Mouse (Mus musculus): Measurements from ENCODE around the gene Spem1. TPM values are rescaled to one million over a fixed set of nuclear protein-coding genes. Genes with fewer than 3 reads are reported as not detected.
"Not testable (repeated sequence)": the region's sequence is repeated elsewhere in the genome, so short reads cannot be mapped to it uniquely, and the experiment has no call there.

Gene Spem1
- polyA plus RNA-seq (2015; fragmentation: Nextera tagmentation; extraction: Ambion mirVana), result 0.37 and 0.52 TPM in 2 replicates

DNA sequence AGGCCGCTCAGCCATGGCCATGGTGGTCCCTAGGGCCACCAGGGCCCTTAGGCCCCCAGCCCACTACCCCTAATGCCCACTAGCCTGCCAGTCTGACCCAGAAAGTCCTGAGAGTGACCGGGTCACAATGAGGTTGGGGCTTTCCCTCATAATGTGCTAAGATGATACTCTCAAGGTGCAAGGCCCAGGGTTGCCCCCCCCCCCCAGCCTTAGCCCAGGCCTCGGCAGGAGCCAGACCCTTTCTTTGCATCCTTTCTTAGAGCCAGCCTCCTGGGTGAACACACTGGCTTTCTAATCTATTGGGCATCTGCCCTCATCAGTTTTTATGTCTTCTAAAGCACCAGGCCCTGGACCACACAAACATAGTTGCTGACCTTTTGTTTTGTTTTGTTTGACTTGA, at the start of gene Spem1:
Gene Spem1 (minus strand): TSS at position 101 of the 400 bp plus-strand sequence.
- Histone ChIP-seq H3K9ac (no peak within 1 kb of the TSS), H3K4me3 (no peak within 1 kb of the TSS), H3K4me2 (no peak within 1 kb of the TSS), H3K36me3 (ENCODE audit: poor library complexity, severe bottlenecking) (peaks cover 36% of the 10 kb centered on the region), H3K27me3 (no peaks in the 10 kb centered on the region), H3K9me3 (replicated peaks) (peaks cover 6% of the 10 kb centered on the region), H3K4me1 (no peaks in the 10 kb centered on the region), H3K27ac (no peak within 1 kb of the TSS)
- ATAC-seq, result no peak
- WGBS, result 87% methylated on average over 3 of the region's 3 CpGs

DNA sequence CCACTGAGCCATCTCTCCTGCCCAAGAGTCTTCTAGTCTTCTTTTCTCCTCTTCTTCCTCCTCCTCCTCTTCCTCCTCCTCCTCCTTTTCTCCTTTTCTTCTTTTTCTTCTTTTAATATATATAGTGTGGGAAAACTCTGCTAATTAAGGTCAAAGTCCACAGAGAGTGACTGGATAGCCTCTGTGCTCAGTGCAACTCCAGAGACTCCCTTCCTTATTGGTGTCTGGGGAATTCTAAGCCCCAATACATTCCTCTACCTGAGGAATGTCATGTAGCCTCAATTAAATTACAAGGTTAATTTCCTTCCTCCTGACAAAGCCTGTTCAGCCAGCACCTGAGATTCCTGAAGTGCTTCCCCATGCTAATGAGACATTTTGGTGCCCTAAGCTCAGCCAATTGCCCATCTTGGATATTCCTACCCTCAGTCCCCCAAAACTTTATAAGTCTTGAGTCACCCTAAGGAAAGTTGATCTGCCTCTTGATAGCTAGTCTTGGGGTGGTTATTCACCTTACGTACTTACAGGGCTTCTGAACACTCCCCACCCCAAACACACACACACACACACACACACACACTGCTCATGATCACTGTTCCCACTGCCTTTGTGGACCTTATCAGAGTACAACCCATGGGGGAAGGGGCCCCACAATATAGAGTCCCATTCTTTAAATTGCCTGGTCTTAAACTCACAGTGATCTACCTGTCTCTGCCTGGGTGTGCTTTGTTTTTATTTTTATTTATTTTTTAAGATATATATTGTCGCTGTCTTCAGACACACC, 48.5 kb upstream of the Spem1 start:
- 95% methylated on average over 2 of the region's 2 CpGs for WGBS
- Histone ChIP-seq H3K9me3 (replicated peaks) (no peaks in the 10 kb centered on the region), H3K4me2 (no peak overlapping the region), H3K9ac (no peak overlapping the region), H3K4me1 (no peaks in the 10 kb centered on the region), H3K4me3 (no peak overlapping the region), H3K27me3 (no peaks in the 10 kb centered on the region), H3K27ac (no peak overlapping the region), H3K36me3 (ENCODE audit: poor library complexity, severe bottlenecking) (no peaks in the 10 kb centered on the region)
- no peak for ATAC-seq

DNA sequence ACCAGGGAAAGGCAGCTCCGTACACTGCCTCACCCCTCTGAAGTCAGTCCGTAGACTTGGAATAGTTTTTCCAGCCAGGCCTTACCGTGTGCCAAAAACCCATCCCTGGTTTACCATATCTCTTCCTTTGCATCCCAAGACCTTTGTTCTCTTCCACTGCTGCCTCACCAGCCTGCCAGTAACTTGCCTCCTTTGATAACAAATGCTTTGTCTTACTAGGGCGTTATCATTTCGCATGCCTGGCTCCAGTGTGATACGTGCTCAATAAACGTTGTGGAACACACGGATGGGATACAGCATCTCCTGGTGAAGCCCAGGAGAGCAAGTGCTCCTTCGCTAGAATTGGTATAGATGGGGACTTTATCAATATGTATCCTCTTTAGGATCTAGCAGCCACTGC, 45.4 kb upstream of the Spem1 start:
- H3K27me3 ChIP-seq, result no peaks in the 10 kb centered on the region
- no peak overlapping the region for H3K4me3 ChIP-seq
- H3K9me3 ChIP-seq (replicated peaks), result no peaks in the 10 kb centered on the region
- ATAC-seq, result no peak
- 71% methylated on average over 9 of the region's 9 CpGs for WGBS
- no peaks in the 10 kb centered on the region for H3K36me3 ChIP-seq (ENCODE audit: poor library complexity, severe bottlenecking)
- no peak overlapping the region for H3K4me2 ChIP-seq
- H3K4me1 ChIP-seq, result no peaks in the 10 kb centered on the region
- H3K27ac ChIP-seq, result no peak overlapping the region
- H3K9ac ChIP-seq, result no peak overlapping the region

DNA sequence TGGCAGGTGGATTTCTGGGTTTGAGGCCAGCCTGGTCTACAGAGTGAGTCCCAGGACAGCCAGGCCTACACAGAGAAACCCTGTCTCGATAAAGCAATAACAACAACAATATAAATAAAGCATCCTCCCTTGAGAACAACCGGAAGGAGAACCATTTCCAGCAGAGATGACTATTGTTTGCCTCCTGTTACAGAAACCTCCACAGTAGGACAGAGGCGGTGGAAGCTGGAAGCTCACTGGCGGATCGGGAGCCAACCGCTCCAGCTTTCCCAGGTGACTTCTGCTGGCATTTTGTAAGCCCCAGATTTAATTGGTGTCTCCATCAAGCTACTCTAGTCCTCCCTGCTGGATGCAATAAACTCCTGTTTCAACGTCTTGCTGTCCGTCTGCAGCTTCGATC, 43.6 kb upstream of the Spem1 start:
- ATAC-seq, result no peak
- H3K9me3 ChIP-seq (replicated peaks), result no peaks in the 10 kb centered on the region
- 84% methylated on average over 9 of the region's 9 CpGs for WGBS

DNA sequence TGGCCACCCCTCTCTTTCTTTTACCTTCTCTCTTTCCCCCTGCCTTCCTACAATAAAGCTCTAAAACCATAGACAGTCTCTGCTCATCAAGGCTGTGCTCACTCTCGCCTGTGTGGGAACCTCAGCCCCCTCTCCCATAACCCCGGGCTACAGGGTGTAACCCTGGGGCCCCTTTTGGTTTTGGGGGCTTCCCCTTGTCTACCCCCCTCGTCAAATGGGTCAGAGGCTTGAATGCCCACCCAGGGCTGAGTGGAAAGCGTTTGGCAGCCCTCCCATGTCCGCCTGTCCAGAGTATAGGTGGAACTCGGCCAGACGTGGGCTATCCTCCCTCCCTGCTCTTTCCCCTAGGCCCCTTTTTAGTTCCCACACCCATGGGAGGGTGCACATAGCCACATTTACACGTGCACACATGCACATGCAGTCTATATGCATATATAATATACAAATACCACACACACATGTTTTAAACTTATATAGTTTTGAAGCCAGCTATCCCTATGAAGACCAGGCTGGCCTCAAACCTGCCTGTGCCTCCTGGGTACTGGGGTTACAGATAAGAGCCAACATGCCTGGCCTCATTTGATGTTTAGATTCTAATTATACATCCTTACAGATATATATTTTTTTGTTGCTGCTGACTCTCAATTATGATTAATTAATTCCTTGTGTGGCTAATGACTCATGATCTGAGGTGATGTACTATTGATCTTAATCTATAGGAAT, 42.3 kb upstream of the Spem1 start:
- Histone ChIP-seq H3K4me3 (no peak overlapping the region), H3K36me3 (ENCODE audit: poor library complexity, severe bottlenecking) (no peaks in the 10 kb centered on the region), H3K27ac (no peak overlapping the region), H3K4me2 (no peak overlapping the region), H3K9me3 (replicated peaks) (no peaks in the 10 kb centered on the region), H3K27me3 (peaks cover 8% of the 10 kb centered on the region), H3K9ac (no peak overlapping the region), H3K4me1 (no peaks in the 10 kb centered on the region)
- ATAC-seq, result no peak
- 58% methylated on average over 8 of the region's 8 CpGs for whole genome bisulfite sequencing

More for the DNA sequence above, 43.6 kb upstream of the Spem1 start:
- Histone ChIP-seq H3K27me3 (no peaks in the 10 kb centered on the region), H3K36me3 (ENCODE audit: poor library complexity, severe bottlenecking) (no peaks in the 10 kb centered on the region), H3K9ac (no peak overlapping the region), H3K4me1 (no peaks in the 10 kb centered on the region), H3K27ac (no peak overlapping the region), H3K4me2 (no peak overlapping the region), H3K4me3 (no peak overlapping the region)

DNA sequence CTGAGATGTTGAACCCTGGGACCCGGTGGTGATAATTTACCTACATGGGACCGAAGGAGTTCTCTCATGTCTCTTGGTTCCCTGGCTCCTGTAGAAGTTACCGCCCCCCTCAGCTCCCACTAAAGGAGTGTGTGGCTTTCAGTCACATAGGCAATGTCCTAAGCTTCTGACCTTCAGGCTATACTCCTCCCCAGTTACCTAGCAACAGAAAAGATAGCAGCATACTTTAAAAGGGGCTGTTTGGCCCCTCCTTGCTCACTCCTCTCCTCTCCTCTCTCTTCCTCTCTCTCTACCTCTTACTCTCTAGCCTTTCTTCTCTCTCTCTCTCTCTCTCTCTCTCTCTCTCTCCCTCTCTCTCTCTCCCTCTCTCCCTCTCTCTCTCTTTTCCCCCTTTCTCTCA, 41.7 kb upstream of the Spem1 start:
- ATAC-seq; H3K4me1 ChIP-seq; H3K4me3 ChIP-seq; H3K9me3 ChIP-seq (replicated peaks); H3K4me2 ChIP-seq; H3K36me3 ChIP-seq (ENCODE audit: poor library complexity, severe bottlenecking); H3K27ac ChIP-seq; H3K9ac ChIP-seq: not testable (repeated sequence)
- 87% methylated on average over 3 of the region's 3 CpGs for WGBS
- peaks cover 13% of the 10 kb centered on the region for H3K27me3 ChIP-seq

DNA sequence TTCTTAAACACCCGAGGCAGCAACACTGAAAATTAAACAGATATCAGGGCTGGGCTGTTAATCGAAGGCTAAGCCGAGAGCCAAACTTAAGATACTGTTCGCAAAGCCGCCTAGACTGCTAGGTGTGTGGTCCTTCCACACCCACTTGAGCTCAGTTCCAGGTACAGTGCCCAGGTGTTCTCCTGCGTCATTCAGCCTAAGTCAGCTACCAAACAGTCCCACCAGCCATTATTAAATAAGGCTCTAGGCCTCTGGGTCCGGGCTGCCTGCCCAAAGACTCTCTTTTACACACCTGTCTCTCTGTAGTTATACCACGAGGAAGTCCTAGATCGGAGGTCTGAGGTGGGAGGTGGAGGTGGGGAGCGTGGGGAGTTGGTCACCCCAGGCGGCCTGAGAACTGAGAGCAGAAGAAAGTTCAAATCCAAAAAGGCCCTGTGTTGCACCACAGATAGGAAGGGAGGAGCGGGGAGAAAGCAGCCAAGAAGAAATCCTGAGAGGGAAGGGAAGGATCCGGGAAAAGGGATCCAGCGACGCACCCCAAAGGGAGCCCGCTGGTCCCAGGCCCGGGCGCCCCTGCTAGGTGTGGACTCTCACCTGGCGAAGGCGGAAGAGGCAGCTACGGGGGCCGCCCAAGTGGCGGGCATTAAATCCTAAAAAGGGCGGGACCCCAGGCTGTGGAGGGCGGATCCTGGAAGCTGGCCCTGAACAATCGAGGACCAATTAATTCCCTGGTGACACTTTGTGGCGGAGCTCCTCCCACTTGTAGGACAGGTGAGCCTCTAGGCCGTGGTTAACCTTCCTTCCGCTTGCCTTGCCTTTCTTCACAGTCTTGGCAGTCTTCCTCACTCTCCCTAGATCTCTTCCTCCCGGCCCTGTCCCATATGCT, 36.4 kb upstream of the Spem1 start, which contains the start of gene Tnk1:
Gene Tnk1 (minus strand): TSS at position 618 of the 886 bp plus-strand sequence.
- ATAC-seq, result no peak
- 19% methylated on average over 29 of the region's 30 CpGs for WGBS
- no peaks in the 10 kb centered on the region for H3K9me3 ChIP-seq (replicated peaks)

DNA sequence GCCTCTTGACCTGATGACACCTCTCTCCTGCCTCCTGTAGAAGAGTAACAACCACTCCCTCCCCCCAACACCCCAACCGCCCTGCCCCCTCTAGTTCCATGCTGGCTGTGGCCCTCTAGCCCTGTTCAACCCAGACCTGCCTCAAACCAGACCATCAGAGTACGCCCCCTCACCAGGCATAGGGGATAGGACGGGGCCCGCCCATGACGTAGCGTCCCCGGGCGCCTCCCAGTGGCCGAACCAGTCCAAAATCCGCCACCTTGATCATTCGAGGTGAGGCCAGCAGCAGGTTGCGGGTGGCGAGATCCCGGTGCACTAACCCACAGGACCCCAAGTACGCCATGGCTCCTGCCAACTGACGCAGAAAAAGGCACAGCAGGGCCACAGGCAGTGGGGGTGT, 33.4 kb upstream of the Spem1 start:
- no peak overlapping the region for H3K27ac ChIP-seq
- no peaks in the 10 kb centered on the region; the same call in 1 of the 2 replicates for H3K4me1 ChIP-seq
- H3K27me3 ChIP-seq, result peaks cover 25% of the 10 kb centered on the region
- no peak overlapping the region for H3K4me3 ChIP-seq
- peaks cover 21% of the 10 kb centered on the region for H3K36me3 ChIP-seq (ENCODE audit: poor library complexity, severe bottlenecking)
- no peaks in the 10 kb centered on the region for H3K9me3 ChIP-seq (replicated peaks)
- H3K9ac ChIP-seq, result no peak overlapping the region
- WGBS, result 15% methylated on average over 16 of the region's 16 CpGs
- ATAC-seq, result 0 out of 2 replicates have a peak, but pooled peaks have one; percentile 53
- H3K4me2 ChIP-seq, result peak overlapping the region; percentile 19; the same call in 1 of the 2 replicates

More for the DNA sequence above, 36.4 kb upstream of the Spem1 start, which contains the start of gene Tnk1:
- peak within 1 kb of the TSS; percentile 5; the same call in 1 of the 2 replicates for H3K4me2 ChIP-seq
- H3K4me3 ChIP-seq, result no peak within 1 kb of the TSS
- H3K9ac ChIP-seq, result no peak within 1 kb of the TSS
- no peaks in the 10 kb centered on the region for H3K36me3 ChIP-seq (ENCODE audit: poor library complexity, severe bottlenecking)
- H3K27me3 ChIP-seq, result peaks cover 25% of the 10 kb centered on the region
- H3K27ac ChIP-seq, result no peak within 1 kb of the TSS
- H3K4me1 ChIP-seq, result no peaks in the 10 kb centered on the region; the same call in 1 of the 2 replicates

DNA sequence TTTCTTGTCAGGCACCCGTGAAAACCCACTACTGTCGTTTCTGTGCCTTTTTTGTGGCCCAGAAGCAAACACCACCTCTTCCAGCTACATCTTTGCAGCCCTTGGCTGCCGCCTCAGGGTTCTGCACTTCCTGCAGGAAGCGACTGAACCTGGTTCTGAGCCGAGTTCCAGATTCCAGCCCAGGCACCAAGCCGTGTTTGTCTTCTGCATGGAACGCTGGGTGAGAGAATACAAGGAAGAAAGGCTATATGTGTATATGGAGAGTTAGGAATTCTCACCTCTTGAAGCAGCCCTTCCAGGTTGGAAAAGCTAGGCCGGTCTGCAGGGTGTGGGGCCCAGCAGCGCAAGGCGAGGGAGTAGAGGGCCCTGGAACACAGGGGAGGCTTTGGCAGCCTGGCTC, 32.7 kb upstream of the Spem1 start:
- Histone ChIP-seq H3K4me1 (no peaks in the 10 kb centered on the region; the same call in 1 of the 2 replicates), H3K9ac (no peak overlapping the region; the same call in 1 of the 2 replicates), H3K36me3 (ENCODE audit: poor library complexity, severe bottlenecking) (peaks cover 28% of the 10 kb centered on the region), H3K27me3 (peaks cover 21% of the 10 kb centered on the region), H3K27ac (no peak overlapping the region), H3K4me2 (no peak overlapping the region), H3K9me3 (replicated peaks) (no peaks in the 10 kb centered on the region), H3K4me3 (no peak overlapping the region)
- 89% methylated on average over 10 of the region's 10 CpGs for WGBS
- no peak for ATAC-seq

DNA sequence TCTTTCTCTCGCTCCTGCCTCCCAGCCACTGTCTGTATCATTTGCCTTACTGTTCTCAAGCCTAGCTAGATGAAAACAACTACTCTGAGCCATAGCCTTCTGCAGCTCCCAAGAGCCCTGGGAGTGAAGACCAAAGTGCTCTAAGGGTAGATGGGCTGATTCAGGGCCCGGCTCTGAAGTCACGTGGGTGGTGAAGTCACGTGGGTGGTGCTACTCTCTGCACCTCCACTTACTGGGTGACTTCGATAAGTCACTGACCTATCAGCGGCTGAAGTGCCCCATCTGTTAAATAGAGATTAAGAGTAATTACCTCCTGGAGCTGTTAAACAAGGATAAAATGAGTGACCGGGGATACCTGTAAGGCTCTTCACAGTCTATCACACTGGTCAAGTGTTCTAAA, 32.0 kb upstream of the Spem1 start:
- H3K27ac ChIP-seq, result no peak overlapping the region
- H3K4me3 ChIP-seq, result no peak overlapping the region
- H3K9me3 ChIP-seq (replicated peaks), result no peaks in the 10 kb centered on the region
- H3K9ac ChIP-seq, result no peak overlapping the region
- H3K27me3 ChIP-seq, result peaks cover 14% of the 10 kb centered on the region
- 80% methylated on average over 7 of the region's 7 CpGs for WGBS
- H3K4me2 ChIP-seq, result no peak overlapping the region
- no peak for ATAC-seq
- peaks cover 34% of the 10 kb centered on the region for H3K36me3 ChIP-seq (ENCODE audit: poor library complexity, severe bottlenecking)
- H3K4me1 ChIP-seq, result peaks cover under 1% of the 10 kb centered on the region; the same call in 1 of the 2 replicates

DNA sequence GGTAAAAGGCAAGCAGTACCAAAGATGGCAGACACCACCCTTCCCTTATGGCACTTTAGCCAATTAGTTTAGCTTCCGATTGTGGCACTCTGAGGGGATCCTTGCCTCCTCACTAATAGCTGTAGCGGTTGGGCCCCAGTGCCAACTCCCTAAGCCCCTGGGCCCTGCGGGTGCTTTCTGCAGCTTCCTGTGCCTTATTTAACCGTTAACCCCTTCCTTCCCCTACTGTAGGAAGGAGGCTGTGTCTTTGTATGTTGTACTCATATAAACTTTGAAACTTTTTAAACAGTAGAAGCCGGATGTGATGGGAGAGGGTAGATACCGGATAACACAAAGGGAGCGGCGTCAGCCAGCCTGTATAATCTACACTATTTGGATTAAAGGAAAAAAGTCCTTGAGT, 28.8 kb upstream of the Spem1 start:
- Histone ChIP-seq H3K4me3 (no peak overlapping the region), H3K27ac (no peak overlapping the region), H3K36me3 (ENCODE audit: poor library complexity, severe bottlenecking) (peaks cover 43% of the 10 kb centered on the region), H3K9ac (no peak overlapping the region), H3K4me1 (peaks cover 24% of the 10 kb centered on the region), H3K27me3 (no peaks in the 10 kb centered on the region), H3K9me3 (replicated peaks) (no peaks in the 10 kb centered on the region), H3K4me2 (no peak overlapping the region)
- 73% methylated on average over 8 of the region's 8 CpGs for WGBS
- ATAC-seq, result no peak
